Mouse (Mus musculus) spleen, adult 2 months (tissue): ENCODE data around the gene Sema5a.

Experiments used
- CTCF ChIP-seq: fragments of 200-500 bp; IDR thresholded peaks from 2 replicates; pipeline ENCODE4 v1.5.1; 2011; ENCODE audit warnings: mild to moderate bottlenecking, inconsistent platforms; ENCODE audit not compliant: insufficient read depth, insufficient read length, insufficient replicate concordance; ENCODE audit errors: extremely low read depth
- POLR2A ChIP-seq: fragments of 200-500 bp; IDR thresholded peaks from 2 replicates; pipeline ENCODE4 v1.6.1; 2011; ENCODE audit warnings: low read depth, low read length, inconsistent platforms

- TF ChIP-seq CTCF (peak; percentile 25; the same call in 1 of the 2 replicates), POLR2A (no peak)
Observed at GRCm38 (mm10) chr15:32437654-32438053, 193.0 kb downstream of the Sema5a start.
